Comparison of ENCODE assay signal across 8 mouse cellular contexts in genomic region chr5:148264819-148265707, GRCm38 (mm10).
DNase-seq lines count a peak whose midpoint lies in the region; ATAC-seq and TF ChIP-seq lines count a peak whose summit lies in the region.

No protein-coding gene starts in this region.

- H3K4me2 ChIP-seq in embryonic facial prominence, embryonic 13.5 days = peak overlapping the region; percentile 83

- TF ChIP-seq CTCF in testis, adult 2 months (IDR thresholded peaks at IDR 0.05; ENCODE audit: control insufficient read depth, insufficient read depth, insufficient replicate concordance, low read depth, low read length) = no peak

- 2% methylated on average over 32 of the region's 32 CpGs for WGBS in embryonic facial prominence, embryonic 13.5 days

- no peaks in the 10 kb centered on the region for H3K36me3 ChIP-seq in testis, adult 2 months (ENCODE audit: control insufficient read depth, insufficient read depth, low read length)
- H3K36me3 ChIP-seq in embryonic facial prominence, embryonic 13.5 days = no peaks in the 10 kb centered on the region

- ATAC-seq in embryonic facial prominence, embryonic 13.5 days (ENCODE audit: insufficient number of reproducible peaks, insufficient read depth, low FRiP score, low TSS enrichment, low read depth) = peak; percentile 56; the same call in 1 of the 2 replicates

- intact Hi-C loops in heart, postnatal 14 days (cut with DNase I) = no loop called here

- H3K9ac ChIP-seq in embryonic facial prominence, embryonic 13.5 days = peak overlapping the region; percentile 73

- no peak for DNase-seq in testis, postnatal 14 days (ENCODE audit: low spot score)
- peak; percentile 26 to 38 for DNase-seq in heart, postnatal 14 days
- DNase-seq in left cerebral cortex, adult 18-20 months (ENCODE audit: low spot score in 2 of 2) = peak; percentile 58 to 74
- DNase-seq in lung, postnatal 14 days = peak; percentile 10
- DNase-seq in right cerebral cortex, postnatal 4 days = peak; percentile 53
- DNase-seq in urinary bladder, postnatal 4 days (ENCODE audit: low spot score in 2 of 2) = no peak

- 0 out of 2 replicates have a peak, but pooled peaks cover 3% of the 10 kb centered on the region for H3K9me3 ChIP-seq in embryonic facial prominence, embryonic 13.5 days

- no peak for TF ChIP-seq POLR2A in testis, adult 2 months (IDR thresholded peaks at IDR 0.05; ENCODE audit: control insufficient read depth, low read depth, low read length)

- H3K4me1 ChIP-seq in testis, adult 2 months (ENCODE audit: control insufficient read depth, insufficient read depth, low read length) = peaks cover 6% of the 10 kb centered on the region
- peaks cover 7% of the 10 kb centered on the region for H3K4me1 ChIP-seq in embryonic facial prominence, embryonic 13.5 days

- 0 out of 2 replicates have a peak, but pooled peaks cover 2% of the 10 kb centered on the region for H3K27me3 ChIP-seq in testis, adult 2 months (ENCODE audit: control insufficient read depth, insufficient read depth, low read length)
- peaks cover 31% of the 10 kb centered on the region for H3K27me3 ChIP-seq in embryonic facial prominence, embryonic 13.5 days

- H3K4me3 ChIP-seq in testis, adult 2 months (ENCODE audit: control insufficient read depth, low read depth, low read length) = peak overlapping the region; percentile 54
- H3K4me3 ChIP-seq in embryonic facial prominence, embryonic 13.5 days = peak overlapping the region; percentile 56

- no peak overlapping the region for H3K27ac ChIP-seq in testis, adult 2 months (ENCODE audit: control insufficient read depth, insufficient read depth, low read depth, low read length)
- no peak overlapping the region for H3K27ac ChIP-seq in embryonic facial prominence, embryonic 13.5 days

Comparison
In these comparisons a context has a peak if more than half of its experiments do, and no peak if none do; other contexts are left out.
1. DNase-seq: peak in heart, postnatal 14 days (2 of 2), left cerebral cortex, adult 18-20 months (2 of 2), lung, postnatal 14 days (single experiment) and right cerebral cortex, postnatal 4 days (single experiment); none in testis, postnatal 14 days (single experiment) and urinary bladder, postnatal 4 days (0 of 2).